Mouse (Mus musculus) CH12.LX (cell line): ENCODE data around the gene Mef2a.

Source experiments
- BHLHE40 ChIP-seq: IDR thresholded peaks from 2 replicates; pipeline ENCODE4 v1.6.1; 2011; ENCODE audit warnings: mild to moderate bottlenecking, low read depth, low read length, improper control_type of control experiment
- CHD2 ChIP-seq: IDR thresholded peaks from 2 replicates; pipeline ENCODE4 v1.6.1; 2011; ENCODE audit warnings: low read length, improper control_type of control experiment
- CTCF ChIP-seq, 2 experiments: IDR thresholded peaks in 1 of 2; conservative IDR thresholded peaks in 1 of 2; 2 replicates each; pipeline ENCODE4 v1.5.1; 2011 to 2012; ENCODE audit warnings: low read depth in 2 of 2, low read length in 2 of 2, improper control_type of control experiment in 1 of 2, inconsistent platforms in 1 of 2, mild to moderate bottlenecking in 1 of 2, moderate library complexity in 1 of 2
- ELF1 ChIP-seq: IDR thresholded peaks from 2 replicates; pipeline ENCODE4 v1.6.1; 2014; ENCODE audit warnings: low read depth, mild to moderate bottlenecking, inconsistent platforms, low read length, improper control_type of control experiment
- EP300 ChIP-seq: IDR thresholded peaks from 2 replicates; pipeline ENCODE4 v1.6.1; 2011; ENCODE audit warnings: low read length, improper control_type of control experiment
- HCFC1 ChIP-seq: IDR thresholded peaks from 2 replicates; pipeline ENCODE4 v1.6.1; 2012; ENCODE audit warnings: low read depth, mild to moderate bottlenecking, inconsistent platforms, low read length, improper control_type of control experiment
- IRF4 ChIP-seq: IDR thresholded peaks from 2 replicates; pipeline ENCODE4 v1.6.1; 2014; ENCODE audit warnings: low read depth, mild to moderate bottlenecking, inconsistent platforms, low read length, improper control_type of control experiment
- JUND ChIP-seq: conservative IDR thresholded peaks from 2 replicates; pipeline ENCODE4 v1.6.1; 2011; ENCODE audit warnings: low read depth, low read length, improper control_type of control experiment
- NRF1 ChIP-seq: IDR thresholded peaks from 2 replicates; pipeline ENCODE4 v1.6.1; 2014; ENCODE audit warnings: low read depth, mild to moderate bottlenecking, inconsistent platforms, low read length, improper control_type of control experiment, moderate library complexity
- POLR2A ChIP-seq: IDR thresholded peaks from 2 replicates; pipeline ENCODE4 v1.6.1; 2011; ENCODE audit warnings: low read depth, mild to moderate bottlenecking, improper control_type of control experiment, low read length
- TBP ChIP-seq: conservative IDR thresholded peaks from 2 replicates; pipeline ENCODE4 v1.6.1; 2011; ENCODE audit warnings: low read depth, low read length, improper control_type of control experiment
- UBTF ChIP-seq: IDR thresholded peaks from 2 replicates; pipeline ENCODE4 v1.6.1; 2012; ENCODE audit warnings: low read depth, mild to moderate bottlenecking, inconsistent platforms, low read length, improper control_type of control experiment, moderate library complexity
- ZKSCAN1 ChIP-seq: IDR thresholded peaks from 2 replicates; pipeline ENCODE4 v1.6.1; 2012; ENCODE audit warnings: low read depth, inconsistent platforms, low read length, improper control_type of control experiment, borderline replicate concordance

DNA sequence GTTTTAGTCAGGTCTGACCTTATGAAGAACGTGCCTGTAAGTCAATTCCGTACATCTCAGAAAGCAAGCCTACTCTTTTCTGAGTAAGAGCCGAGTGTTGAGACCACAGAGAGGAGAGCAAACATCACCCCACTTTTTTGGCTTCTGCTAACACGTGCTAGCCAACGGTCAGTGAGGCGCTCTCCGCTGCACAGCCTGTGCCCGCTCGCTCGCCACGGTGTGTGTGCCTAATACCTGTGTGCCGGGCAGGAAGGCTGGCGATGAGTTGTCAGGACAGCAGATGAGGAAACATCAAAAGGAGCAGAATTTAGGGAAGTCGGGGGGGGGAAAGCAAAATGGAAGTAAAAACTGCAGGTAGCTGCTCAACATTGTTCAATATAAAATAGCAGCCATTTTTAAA is 140.2 kb downstream of the Mef2a start:
- TF ChIP-seq BHLHE40 (no peak), UBTF (no peak), CTCF (conservative IDR thresholded peaks at IDR 0.05 in 1 of 2, IDR thresholded peaks at IDR 0.05 in 1 of 2; ENCODE audit: low read depth in 2 of 2, low read length in 2 of 2) (no peak), HCFC1 (no peak), POLR2A (no peak), EP300 (no peak), JUND (no peak), NRF1 (no peak), ELF1 (no peak), ZKSCAN1 (no peak), TBP (no peak), CHD2 (no peak), IRF4 (no peak)
